Mouse (Mus musculus): ENCODE results near the gene Chst11. TPM values are rescaled to one million over a fixed set of nuclear protein-coding genes. Genes with fewer than 3 reads are reported as not detected.

The Chst11 gene
- polyA plus RNA-seq, 1 experiment from 2014 or later = 2.1 TPM

- no peak for DNase-seq (ENCODE audit: low spot score)
These were observed 4.2 kb downstream of the Chst11 start for GRCm38 (mm10) chr10:82989418-82990025.

GRCm38 (mm10) chr10:82990918-82991317, 5.6 kb downstream of the Chst11 start:
- no peak for DNase-seq (ENCODE audit: low spot score)

GRCm38 (mm10) chr10:82991756-82992519, 6.6 kb downstream of the Chst11 start:
- DNase-seq (ENCODE audit: low spot score) = no peak

- DNase-seq (ENCODE audit: low spot score) = no peak
These were observed 9.0 kb downstream of the Chst11 start for GRCm38 (mm10) chr10:82994284-82994683.

GRCm38 (mm10) chr10:82997460-82997859, 12.2 kb downstream of the Chst11 start:
- DNase-seq (ENCODE audit: low spot score) = no peak

GRCm38 (mm10) chr10:83000169-83000568, 14.9 kb downstream of the Chst11 start:
- no peak for DNase-seq (ENCODE audit: low spot score)

- no peak for DNase-seq (ENCODE audit: low spot score)
These were observed 15.4 kb downstream of the Chst11 start for GRCm38 (mm10) chr10:83000721-83001120.

GRCm38 (mm10) chr10:83003899-83004298, 18.6 kb downstream of the Chst11 start:
- peak; percentile 28 for DNase-seq (ENCODE audit: low spot score)

GRCm38 (mm10) chr10:83004389-83004788, 19.1 kb downstream of the Chst11 start:
- DNase-seq (ENCODE audit: low spot score) = peak; percentile 44

- no peak for DNase-seq (ENCODE audit: low spot score)
These were observed 19.7 kb downstream of the Chst11 start for GRCm38 (mm10) chr10:83005003-83005402.

- DNase-seq (ENCODE audit: low spot score) = no peak
These were observed 21.0 kb downstream of the Chst11 start for GRCm38 (mm10) chr10:83006258-83006657.

- no peak for DNase-seq (ENCODE audit: low spot score)
These were observed 28.7 kb downstream of the Chst11 start for GRCm38 (mm10) chr10:83013984-83014383.

- DNase-seq (ENCODE audit: low spot score) = no peak
These were observed 30.6 kb downstream of the Chst11 start for GRCm38 (mm10) chr10:83015919-83016318.

- no peak for DNase-seq (ENCODE audit: low spot score)
These were observed 31.5 kb downstream of the Chst11 start for GRCm38 (mm10) chr10:83016779-83017178.

GRCm38 (mm10) chr10:83017760-83018498, 32.6 kb downstream of the Chst11 start:
- no peak for DNase-seq (ENCODE audit: low spot score)

- DNase-seq (ENCODE audit: low spot score) = no peak
These were observed 33.2 kb downstream of the Chst11 start for GRCm38 (mm10) chr10:83018521-83018920.

- DNase-seq (ENCODE audit: low spot score) = no peak
These were observed 34.4 kb downstream of the Chst11 start for GRCm38 (mm10) chr10:83019497-83020270.

GRCm38 (mm10) chr10:83022616-83023015, 37.3 kb downstream of the Chst11 start:
- no peak for DNase-seq (ENCODE audit: low spot score)

- no peak for DNase-seq (ENCODE audit: low spot score)
These were observed 40.9 kb downstream of the Chst11 start for GRCm38 (mm10) chr10:83026174-83026573.

- DNase-seq (ENCODE audit: low spot score) = no peak
These were observed 42.4 kb downstream of the Chst11 start for GRCm38 (mm10) chr10:83027673-83028072.

GRCm38 (mm10) chr10:83030103-83030661, 44.9 kb downstream of the Chst11 start:
- DNase-seq (ENCODE audit: low spot score) = no peak
